Mouse (Mus musculus): ENCODE results near the gene Art4.

DNA sequence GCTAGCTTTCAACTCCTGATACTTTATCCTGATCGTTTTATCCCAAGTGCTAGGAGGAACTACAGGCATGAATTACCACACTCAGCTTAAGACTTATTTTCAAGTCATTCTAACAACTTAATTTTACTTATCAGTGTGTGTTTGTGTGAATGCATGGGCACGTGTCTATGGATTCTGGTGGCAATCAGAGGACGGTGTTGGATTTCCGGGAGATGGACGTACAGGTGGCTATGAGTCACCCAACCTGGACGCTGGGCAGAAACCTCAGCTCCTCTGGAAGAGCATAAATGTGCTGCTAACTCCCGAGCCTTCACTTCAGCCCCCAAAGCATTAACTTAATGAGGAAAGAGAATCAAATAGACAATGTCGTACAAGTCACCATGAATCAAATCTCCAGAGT, 32.5 kb downstream of the Art4 start:
- TF ChIP-seq CTCF (IDR thresholded peaks at IDR 0.05) (no peak), POLR2A (IDR thresholded peaks at IDR 0.05; ENCODE audit: insufficient read depth, low read depth, low read length) (no peak)

All from heart, adult 2 months (tissue).